Mouse (Mus musculus) MEL (cell line): Measurements from ENCODE around the gene Pon2. TPM values are rescaled to one million over a fixed set of nuclear protein-coding genes. Genes with fewer than 3 reads are reported as not detected.

Experiments
- DNase-seq: peaks from one replicate; pipeline ENCODE4 v3.0.0; 2011; ENCODE audit warnings: low read depth, low spot score
- H3K27ac ChIP-seq: 2 replicates; pipeline ENCODE4 v1.5.1; 2012; ENCODE audit warnings: low read depth, mild to moderate bottlenecking, control low read depth, low read length, moderate library complexity; ENCODE audit not compliant: control insufficient read depth
- H3K27me3 ChIP-seq, 2 experiments: fragments of 150-350 bp in 1 of 2; sonication (generic) in 1 of 2; 2 replicates each; pipeline ENCODE4 v1.6.1; 2012; ENCODE audit warnings: low read length in 2 of 2, mild to moderate bottlenecking in 2 of 2, improper control_type of control experiment in 1 of 2, moderate library complexity in 1 of 2; ENCODE audit not compliant: insufficient read depth in 2 of 2, control insufficient read depth in 1 of 2
- H3K36me3 ChIP-seq, 2 experiments: 2 replicates each; pipeline ENCODE4 v1.6.1; 2012 to 2014; ENCODE audit warnings: low read length in 2 of 2, improper control_type of control experiment in 1 of 2, inconsistent platforms in 1 of 2, mild to moderate bottlenecking in 1 of 2; ENCODE audit not compliant: insufficient read depth in 2 of 2, control insufficient read depth in 1 of 2
- H3K4me1 ChIP-seq, 2 experiments: fragments of 150-350 bp in 1 of 2; sonication (generic) in 1 of 2; 2 replicates each; pipeline ENCODE4 v1.6.1; 2012; ENCODE audit warnings: low read length in 2 of 2, improper control_type of control experiment in 1 of 2, mild to moderate bottlenecking in 1 of 2; ENCODE audit not compliant: insufficient read depth in 2 of 2, control insufficient read depth in 1 of 2
- H3K4me3 ChIP-seq, 2 experiments: fragments of 150-350 bp in 1 of 2; sonication (generic) in 1 of 2; 2 replicates each; pipeline ENCODE4 v1.5.1; 2012; ENCODE audit warnings: low read depth in 2 of 2, low read length in 2 of 2, mild to moderate bottlenecking in 2 of 2, moderate library complexity in 2 of 2, control low read depth in 1 of 2, improper control_type of control experiment in 1 of 2; ENCODE audit not compliant: control insufficient read depth in 1 of 2, insufficient read depth in 1 of 2
- H3K79me2 ChIP-seq: 2 replicates; pipeline ENCODE4 v1.6.1; 2012; ENCODE audit warnings: mild to moderate bottlenecking, low read length, moderate library complexity; ENCODE audit not compliant: control insufficient read depth, poor library complexity, insufficient read depth
- H3K9ac ChIP-seq: 2 replicates; pipeline ENCODE4 v1.6.1; 2012; ENCODE audit warnings: low read depth, mild to moderate bottlenecking, control low read depth, low read length, moderate library complexity; ENCODE audit not compliant: control insufficient read depth, poor library complexity, severe bottlenecking
- H3K9me3 ChIP-seq: fragments of 150-350 bp; sonication (generic); replicated peaks from 2 replicates; pipeline ENCODE4 v1.6.1; 2012; ENCODE audit warnings: mild to moderate bottlenecking, low read length, improper control_type of control experiment, moderate library complexity; ENCODE audit not compliant: insufficient read depth
- BHLHE40 ChIP-seq: IDR thresholded peaks from 2 replicates; pipeline ENCODE4 v1.6.1; 2012; ENCODE audit warnings: low read depth, mild to moderate bottlenecking, inconsistent platforms, low read length, improper control_type of control experiment, borderline replicate concordance
- GATA1 ChIP-seq: IDR thresholded peaks from 2 replicates; pipeline ENCODE4 v1.6.1; 2011; ENCODE audit warnings: low read depth, low read length, improper control_type of control experiment
- MEF2A ChIP-seq: IDR thresholded peaks from 2 replicates; pipeline ENCODE4 v1.6.1; 2014; ENCODE audit warnings: low read depth, mild to moderate bottlenecking, inconsistent platforms, low read length, improper control_type of control experiment; ENCODE audit not compliant: poor library complexity, insufficient replicate concordance, severe bottlenecking; ENCODE audit errors: extremely low read depth
- TBP ChIP-seq: IDR thresholded peaks from 2 replicates; pipeline ENCODE4 v1.8.0; 2011; ENCODE audit warnings: low read depth, low read length, improper control_type of control experiment
- USF2 ChIP-seq, 2 experiments: IDR thresholded peaks; 2 replicates each; pipeline ENCODE4 v1.6.1; 2011 to 2012; ENCODE audit warnings: improper control_type of control experiment in 2 of 2, low read length in 2 of 2, borderline replicate concordance in 1 of 2, inconsistent platforms in 1 of 2, low read depth in 1 of 2, mild to moderate bottlenecking in 1 of 2; ENCODE audit not compliant: insufficient read depth in 1 of 2
- polyA plus RNA-seq, 2 experiments: library from polyadenylated mRNA; stranded (reverse) in 1 of 2; unstranded in 1 of 2; fragments of >175 nt in 1 of 2; fragments of >200 nt in 1 of 2; gene quantifications; 2 replicates each; pipeline versions ENCODE4 v1.2.1 to v1.2.4; 2012; ENCODE audit warnings: low replicate concordance in 2 of 2, low read depth in 1 of 2; ENCODE audit not compliant: insufficient read length in 2 of 2, insufficient read depth in 1 of 2, missing spikeins in 1 of 2
- total RNA-seq: library from RNA; depleted of rRNA; stranded (reverse); fragments of 300-350 nt; gene quantifications from 2 replicates; pipeline ENCODE4 v1.2.3, GENCODE M21; 2012; rRNA removed

Gene Pon2
- total and polyA plus RNA-seq, 3 experiments = 14.4 to 21.2 TPM; not detected in 1

DNA sequence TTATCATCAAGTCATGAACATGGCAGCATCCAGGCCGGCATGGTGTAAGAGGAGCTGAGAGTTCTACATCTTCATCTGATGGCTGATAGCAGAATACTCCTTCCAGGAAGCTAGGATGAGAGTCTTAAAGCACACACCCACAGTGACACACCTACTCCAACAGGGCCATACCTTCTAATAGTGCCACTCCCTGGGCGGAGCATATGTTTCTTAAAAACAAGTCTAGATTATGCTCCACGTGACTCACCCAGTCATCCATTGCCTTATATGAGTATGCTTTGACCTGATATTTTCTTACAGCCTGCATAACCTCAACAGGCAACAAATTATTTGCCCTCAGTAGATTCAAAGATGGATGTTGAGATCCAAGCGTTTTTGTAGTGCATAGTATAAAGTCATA lies 80.1 kb downstream of the Pon2 start:
- H3K79me2 ChIP-seq = no peaks in the 10 kb centered on the region
- no peak overlapping the region for H3K9ac ChIP-seq
- H3K27me3 ChIP-seq = no peaks in the 10 kb centered on the region
- no peaks in the 10 kb centered on the region for H3K9me3 ChIP-seq
- no peak overlapping the region for H3K4me3 ChIP-seq
- TF ChIP-seq MEF2A = no peak
- no peak for TF ChIP-seq USF2 (IDR thresholded peaks at IDR 0.05; ENCODE audit: borderline replicate concordance in 1 of 2, insufficient read depth in 1 of 2, low read depth in 1 of 2, low read length in 2 of 2)
- TF ChIP-seq TBP = no peak
- no peak for TF ChIP-seq BHLHE40
- TF ChIP-seq GATA1 = no peak
- DNase-seq = no peak
- no peaks in the 10 kb centered on the region for H3K4me1 ChIP-seq
- no peaks in the 10 kb centered on the region for H3K36me3 ChIP-seq
- H3K27ac ChIP-seq = no peak overlapping the region

Other genes starting within 250 kb of the Pon2 start
- gene Pon1, start 104.5 kb downstream of the Pon2 start, total RNA-seq = not detected in 2 replicates
- not detected for gene Pon1, start 104.5 kb downstream of the Pon2 start, polyA plus RNA-seq
- gene Pon3, start 42.2 kb downstream of the Pon2 start, total RNA-seq = 2.9 and 3.1 TPM in 2 replicates
- 1 to 10 TPM in 1 of 2 experiments, not detected in 1; 5.9 TPM for gene Pon3, start 42.2 kb downstream of the Pon2 start, polyA plus RNA-seq
- not detected in 2 replicates for gene Asb4, start 84.9 kb upstream of the Pon2 start, total RNA-seq
- not detected for gene Asb4, start 84.9 kb upstream of the Pon2 start, polyA plus RNA-seq
- gene Pdk4, start 197.9 kb upstream of the Pon2 start, total RNA-seq = not detected in 2 replicates
- gene Pdk4, start 197.9 kb upstream of the Pon2 start, polyA plus RNA-seq = not detected